Mouse (Mus musculus) kidney, adult 2 months (tissue): ENCODE measurements around the gene Spink4. TPM values are rescaled to one million over a fixed set of nuclear protein-coding genes. Genes with fewer than 3 reads are reported as not detected.

ENCODE experiments used
- DNase-seq: peaks from one replicate; pipeline ENCODE4 v3.0.0; 2021
- H3K27ac ChIP-seq: fragments of 200-500 bp; 2 replicates; pipeline ENCODE4 v1.5.1; 2012; ENCODE audit warnings: low read depth, low read length, control low read depth, inconsistent platforms; ENCODE audit not compliant: insufficient read depth
- H3K27me3 ChIP-seq: fragments of 200-500 bp; replicated peaks from 2 replicates; pipeline ENCODE4 v1.6.1; 2012; ENCODE audit warnings: mild to moderate bottlenecking, moderate library complexity, low read length, inconsistent platforms; ENCODE audit not compliant: control insufficient read depth, insufficient read depth
- H3K36me3 ChIP-seq: fragments of 200-500 bp; 2 replicates; pipeline ENCODE4 v1.6.1; 2012; ENCODE audit warnings: mild to moderate bottlenecking, moderate library complexity, low read length, inconsistent platforms; ENCODE audit not compliant: control insufficient read depth, insufficient read depth
- H3K4me1 ChIP-seq: fragments of 200-500 bp; 2 replicates; pipeline ENCODE4 v1.6.1; 2011; ENCODE audit warnings: low read length; ENCODE audit not compliant: control insufficient read depth, insufficient read depth
- H3K4me3 ChIP-seq: fragments of 200-500 bp; 2 replicates; pipeline ENCODE4 v1.5.1; 2011; ENCODE audit warnings: mild to moderate bottlenecking, low read depth, low read length, control low read depth; ENCODE audit not compliant: insufficient read depth
- CTCF ChIP-seq: fragments of 200-500 bp; conservative IDR thresholded peaks from 2 replicates; pipeline ENCODE4 v1.5.1; 2011; ENCODE audit warnings: low read depth, mild to moderate bottlenecking, control low read depth, low read length, moderate library complexity, mixed read lengths; ENCODE audit not compliant: insufficient read depth, insufficient read length
- POLR2A ChIP-seq: fragments of 200-500 bp; IDR thresholded peaks from one replicate; pipeline ENCODE4 v1.6.1; 2011; ENCODE audit warnings: low read depth, low read length, control low read depth
- WGBS: fragments of 180-500 bp; shearing (Covaris S2); methylation state at CpG from one replicate; pipeline ENCODE4 v1.1.7; 2018; 5-methylcytosine and 5-hydroxymethylcytosine counted together
- polyA plus RNA-seq: library from polyadenylated mRNA; depleted of rRNA; stranded (reverse); fragments of >200 nt; gene quantifications from 2 replicates; pipeline ENCODE4 v1.2.3, GENCODE M21; 2012; rRNA removed

Spink4 gene
- 2.6 and 3.2 TPM in 2 replicates for polyA plus RNA-seq

DNA sequence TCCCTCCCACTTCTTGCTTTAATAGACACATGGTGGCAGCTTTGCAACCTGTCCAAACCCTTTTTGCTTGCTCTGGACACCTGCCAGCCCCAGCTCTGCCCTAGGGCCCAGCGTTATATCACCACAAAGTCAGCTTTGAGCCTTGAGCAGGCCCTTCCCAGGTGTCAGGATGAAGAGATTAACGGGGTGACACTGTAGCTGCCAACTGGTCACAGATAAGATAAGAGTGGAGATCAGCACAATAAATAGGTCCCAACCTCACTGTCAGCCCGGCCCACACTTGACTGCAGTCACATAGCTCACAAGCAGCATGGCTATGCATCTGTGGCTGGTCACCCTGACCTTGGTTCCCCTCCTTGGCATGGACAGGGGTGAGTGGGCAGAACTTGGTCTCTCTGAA is at the start of gene Spink4:
Gene Spink4 (plus strand): TSS at position 268 of the 400 bp plus-strand sequence.
- Histone ChIP-seq H3K27ac (peak within 1 kb of the TSS; percentile 31; the same call in 1 of the 2 replicates), H3K36me3 (no peaks in the 10 kb centered on the region), H3K27me3 (no peaks in the 10 kb centered on the region), H3K4me1 (peaks cover 16% of the 10 kb centered on the region; the same call in 1 of the 2 replicates), H3K4me3 (no peak within 1 kb of the TSS)
- TF ChIP-seq CTCF (no peak), POLR2A (no peak)
- WGBS = 20% methylated on average over 3 of the region's 3 CpGs
- peak; percentile 43 for DNase-seq

- Histone ChIP-seq H3K36me3 (no peaks in the 10 kb centered on the region), H3K4me1 (peaks cover 9% of the 10 kb centered on the region; the same call in 1 of the 2 replicates), H3K4me3 (no peak overlapping the region), H3K27ac (no peak overlapping the region), H3K27me3 (no peaks in the 10 kb centered on the region)
- no peak for DNase-seq
- TF ChIP-seq CTCF (no peak), POLR2A (no peak)
- 85% methylated on average over 4 of the region's 4 CpGs for WGBS
Measured at GRCm38 (mm10) chr4:40870206-40870605, 49.6 kb upstream of the Spink4 start.

DNA sequence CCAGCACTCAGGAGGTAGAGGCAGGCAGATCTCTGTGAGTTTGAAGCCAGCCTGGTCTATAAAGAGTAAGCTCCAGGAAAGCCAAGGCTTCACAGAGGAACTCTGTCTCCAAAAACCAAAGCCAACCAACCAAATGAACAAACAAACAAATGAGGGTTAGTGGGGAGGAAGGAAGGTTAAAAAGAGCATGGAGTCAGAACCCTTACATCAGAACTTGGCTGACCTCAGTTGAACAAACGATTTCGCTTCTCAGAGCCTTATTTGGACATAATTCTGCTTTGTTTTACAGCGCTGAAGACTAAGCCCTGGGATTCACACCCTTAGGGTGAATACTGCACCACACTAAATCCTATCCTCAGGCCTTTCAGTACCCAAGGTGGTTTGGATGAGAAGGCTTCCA is 47.7 kb upstream of the Spink4 start:
- H3K27ac ChIP-seq = no peak overlapping the region
- no peaks in the 10 kb centered on the region for H3K36me3 ChIP-seq
- H3K4me3 ChIP-seq = no peak overlapping the region
- TF ChIP-seq CTCF (no peak), POLR2A (no peak)
- WGBS = 79% methylated on average over 3 of the region's 3 CpGs
- H3K4me1 ChIP-seq = peaks cover 12% of the 10 kb centered on the region
- no peaks in the 10 kb centered on the region for H3K27me3 ChIP-seq
- peak; percentile 51 for DNase-seq

- 70% methylated on average over 2 of the region's 2 CpGs for WGBS
Measured at GRCm38 (mm10) chr4:40873320-40873719, 46.5 kb upstream of the Spink4 start.

GRCm38 (mm10) chr4:40874151-40874600 is 45.7 kb upstream of the Spink4 start:
- peaks cover 15% of the 10 kb centered on the region for H3K4me1 ChIP-seq
- DNase-seq = peak; percentile 60
- TF ChIP-seq CTCF (no peak), POLR2A (no peak)
- no peaks in the 10 kb centered on the region for H3K36me3 ChIP-seq
- H3K27me3 ChIP-seq = no peaks in the 10 kb centered on the region
- WGBS = 25% methylated on average over 6 of the region's 6 CpGs
- H3K4me3 ChIP-seq = no peak overlapping the region
- no peak overlapping the region for H3K27ac ChIP-seq

More at GRCm38 (mm10) chr4:40873320-40873719, 46.5 kb upstream of the Spink4 start:
- H3K27me3 ChIP-seq = no peaks in the 10 kb centered on the region
- no peak overlapping the region for H3K27ac ChIP-seq
- no peak overlapping the region for H3K4me3 ChIP-seq
- DNase-seq = no peak
- no peaks in the 10 kb centered on the region for H3K36me3 ChIP-seq
- TF ChIP-seq CTCF = no peak
- TF ChIP-seq POLR2A = no peak
- H3K4me1 ChIP-seq = peaks cover 15% of the 10 kb centered on the region

- Histone ChIP-seq H3K27ac (no peak overlapping the region), H3K4me1 (peaks cover 15% of the 10 kb centered on the region), H3K36me3 (no peaks in the 10 kb centered on the region), H3K4me3 (no peak overlapping the region), H3K27me3 (no peaks in the 10 kb centered on the region)
- DNase-seq = no peak
- TF ChIP-seq CTCF (no peak), POLR2A (no peak)
- WGBS = 85% methylated on average over 5 of the region's 5 CpGs
Measured at GRCm38 (mm10) chr4:40874794-40875552, 44.9 kb upstream of the Spink4 start.

- H3K27me3 ChIP-seq = no peaks in the 10 kb centered on the region
- H3K36me3 ChIP-seq = no peaks in the 10 kb centered on the region
- no peak overlapping the region for H3K4me3 ChIP-seq
- peaks cover 15% of the 10 kb centered on the region for H3K4me1 ChIP-seq
- H3K27ac ChIP-seq = no peak overlapping the region
- DNase-seq = no peak
- WGBS = 95% methylated on average over 20 of the region's 20 CpGs
- TF ChIP-seq CTCF (no peak), POLR2A (no peak)
Measured at GRCm38 (mm10) chr4:40875842-40876241, 44.0 kb upstream of the Spink4 start.
